Mouse (Mus musculus) liver, embryonic 18 days (tissue): ENCODE data around the gene Ddx23. TPM values are rescaled to one million over a fixed set of nuclear protein-coding genes. Genes with fewer than 3 reads are reported as not detected.

ENCODE experiments used
- polyA plus RNA-seq: library from polyadenylated mRNA; depleted of rRNA; stranded (reverse); fragments of >200 nt; gene quantifications from 2 replicates; pipeline ENCODE4 v1.2.3, GENCODE M21; 2012; rRNA removed

The Ddx23 gene
- 16.7 and 18.6 TPM in 2 replicates for polyA plus RNA-seq

DNA sequence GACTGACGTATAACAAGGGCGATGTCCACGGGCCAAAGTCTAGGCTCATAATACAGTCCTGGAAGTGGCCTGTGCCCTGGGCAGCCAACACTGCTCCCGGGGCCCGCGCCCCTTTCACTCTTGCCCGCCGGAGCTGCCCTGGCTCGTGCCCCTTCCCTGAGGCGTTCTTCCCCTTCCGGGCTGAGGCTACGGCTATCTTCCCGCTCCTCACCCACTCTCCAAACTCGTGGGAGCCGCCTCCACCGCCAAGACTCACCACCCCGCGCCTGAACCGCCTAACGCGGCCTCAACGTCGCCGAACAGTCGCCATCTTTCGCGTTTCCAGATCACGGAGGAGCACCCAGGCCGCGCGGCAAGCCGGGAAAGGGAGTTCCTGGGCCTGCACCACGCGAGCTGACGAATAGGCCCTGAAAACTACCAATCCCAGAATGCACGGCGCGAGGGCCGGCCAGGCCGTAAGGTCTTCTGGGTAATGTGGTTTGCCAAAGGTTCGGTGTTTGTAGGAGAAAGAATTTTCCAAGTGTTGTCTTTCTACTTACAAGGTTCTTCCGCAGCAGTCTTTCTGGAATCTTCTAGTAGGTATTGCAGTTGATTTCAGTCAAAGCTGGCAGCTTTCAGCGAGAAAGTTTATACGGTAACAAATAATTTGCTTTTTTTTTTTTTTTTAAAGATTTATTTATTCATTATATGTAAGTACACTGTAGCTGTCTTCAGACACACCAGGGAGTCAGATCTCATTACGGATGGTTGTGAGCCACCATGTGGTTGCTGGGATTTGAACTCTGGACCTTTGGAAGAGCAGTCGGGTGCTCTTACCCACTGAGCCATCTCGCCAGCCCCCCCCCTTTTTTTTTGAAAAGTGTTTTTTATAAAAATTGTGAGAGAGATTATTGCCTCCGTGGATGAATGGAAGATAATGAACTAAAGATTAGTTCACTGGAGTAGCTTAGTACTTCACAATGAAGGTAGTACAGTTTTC, at the start of gene Ddx23:
Gene Ddx23 (minus strand): TSS at position 328 of the 979 bp plus-strand sequence.

DNA sequence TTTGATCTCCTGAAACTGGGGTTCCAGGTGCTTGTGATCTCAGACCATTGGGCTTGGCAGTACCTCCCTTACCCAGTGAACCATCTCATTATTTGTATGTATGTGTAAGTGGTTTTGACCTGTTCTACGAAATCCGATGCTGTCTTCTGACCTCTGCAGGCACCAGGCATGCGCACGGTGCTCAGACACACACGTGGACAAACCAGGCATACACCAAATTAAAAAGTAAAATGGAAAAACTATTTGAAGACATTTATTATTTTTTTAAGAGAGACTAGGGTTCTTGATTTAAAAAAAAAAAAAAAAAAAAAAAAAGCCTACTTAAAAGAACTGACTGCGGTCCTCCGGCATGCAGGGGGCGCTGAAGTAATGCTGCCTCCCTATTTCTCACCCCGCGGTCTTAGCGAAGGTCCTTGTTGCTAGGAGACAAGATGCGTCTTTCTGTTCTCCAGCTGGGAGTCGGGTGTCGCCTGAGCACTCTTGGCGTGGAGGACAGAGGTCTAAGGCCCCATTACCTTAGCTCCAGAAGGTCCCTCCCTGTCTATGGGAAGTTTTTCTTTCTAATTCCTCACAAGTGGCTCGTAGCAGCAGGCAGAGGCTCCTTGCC, 45.2 kb upstream of the Ddx23 start, which contains the start of gene Ccdc65:
Gene Ccdc65 (plus strand): TSS at position 442 of the 607 bp plus-strand sequence.

DNA sequence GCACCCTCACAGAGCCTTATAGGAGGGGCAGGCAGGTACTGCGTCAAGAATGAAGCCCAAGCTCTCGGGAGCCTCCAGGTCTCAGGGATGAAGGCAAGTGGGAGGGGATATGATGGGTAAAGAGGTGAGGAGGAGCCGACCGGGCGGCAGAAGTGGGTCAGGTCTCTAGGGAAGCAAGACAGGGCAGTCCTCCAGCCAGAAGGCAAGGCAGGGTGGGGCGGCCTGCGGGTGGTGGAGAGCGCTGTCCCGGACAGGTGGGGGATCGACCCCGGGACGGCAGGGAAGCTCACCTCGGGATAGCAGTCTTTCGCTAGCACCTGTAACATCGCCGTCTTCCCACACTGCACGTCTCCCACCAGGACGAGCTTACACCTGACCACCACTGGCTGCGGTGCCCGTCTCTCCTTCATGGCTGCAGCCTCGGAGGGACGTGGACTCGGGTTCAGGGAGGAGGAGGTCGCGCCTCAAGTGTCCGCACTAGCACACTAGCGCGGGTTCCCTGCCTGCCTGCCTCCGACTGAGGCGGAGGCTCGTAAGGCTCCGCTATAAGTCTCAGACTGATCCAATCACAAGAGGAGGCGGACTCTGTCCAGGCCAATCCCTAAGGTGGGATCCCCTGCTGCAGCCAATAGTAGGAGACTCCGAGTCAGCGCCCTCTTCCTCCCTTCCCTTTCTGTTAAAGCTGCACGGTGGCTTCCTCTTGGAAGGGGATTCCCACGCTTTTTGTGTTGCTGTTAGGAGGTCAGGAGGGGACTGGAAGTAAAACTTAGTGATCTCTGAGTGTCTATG, 14.4 kb upstream of the Ddx23 start, which contains the start of gene Rnd1:
Gene Rnd1 (minus strand): TSS at position 522 of the 789 bp plus-strand sequence.

DNA sequence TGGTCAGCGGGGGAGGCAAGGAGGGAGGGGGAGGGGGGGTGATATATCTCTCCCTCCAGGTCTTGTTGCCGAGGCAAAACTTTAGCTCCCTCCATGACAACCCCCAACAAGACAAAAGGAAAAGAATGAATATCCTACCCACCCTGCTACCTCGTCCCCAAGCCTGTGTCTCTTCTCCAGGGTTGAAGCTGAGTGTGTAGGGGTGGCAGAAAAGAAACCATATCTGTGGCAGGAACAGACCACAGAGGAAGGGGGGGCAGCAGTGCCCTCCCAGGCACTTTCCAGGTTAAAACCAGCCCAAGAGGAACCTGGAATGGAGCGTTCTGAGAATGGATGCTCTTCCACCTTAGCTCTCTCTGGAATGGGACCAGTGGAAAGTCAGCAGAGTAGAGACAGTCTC, 32.2 kb downstream of the Ddx23 start, which contains the start of gene Cacnb3:
Gene Cacnb3 (plus strand): TSS at position 301 of the 400 bp plus-strand sequence.

DNA sequence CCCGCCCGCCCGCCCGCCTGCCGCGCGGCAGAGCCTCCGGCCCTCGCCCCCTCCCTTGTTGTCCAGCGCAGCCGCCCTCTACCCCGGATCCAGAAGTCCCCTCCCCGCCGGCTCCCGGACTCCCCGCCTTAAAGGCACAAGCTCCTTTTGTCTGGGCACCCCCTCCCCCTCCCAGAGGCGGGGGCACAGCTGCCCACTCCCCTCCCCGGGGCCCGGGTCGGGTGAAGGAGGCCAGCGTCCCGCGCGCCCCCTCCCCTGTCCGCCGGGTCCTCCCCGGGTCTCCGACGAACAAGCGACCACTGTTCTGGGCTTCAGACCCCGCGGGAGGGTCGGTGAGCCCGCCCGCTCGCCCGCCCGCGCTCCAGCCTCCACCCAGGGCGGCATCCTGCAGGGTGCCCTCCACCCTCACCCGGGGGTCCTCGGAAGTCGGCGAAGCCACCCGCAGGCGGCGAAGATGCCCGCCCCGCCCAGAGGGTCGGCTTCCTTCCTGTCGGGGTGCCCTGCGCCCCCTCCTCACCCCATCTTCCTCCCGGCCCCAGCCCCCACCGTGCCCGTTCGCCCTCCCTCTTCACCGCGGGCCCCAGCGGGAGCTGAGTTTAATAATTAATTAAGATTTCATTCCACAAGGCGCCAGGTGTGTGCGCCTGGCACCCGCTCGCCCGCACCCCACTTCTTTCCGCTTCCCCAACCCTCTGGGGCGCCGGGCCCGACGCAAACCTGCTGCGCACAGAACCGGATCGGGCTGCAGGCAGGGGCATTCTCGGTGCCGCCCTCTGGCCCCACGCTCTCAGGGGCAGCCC, 53.2 kb downstream of the Ddx23 start, which contains the start of gene Adcy6:
Gene Adcy6 (minus strand): TSS at position 746 of the 800 bp plus-strand sequence.

Other genes starting within 250 kb of the Ddx23 start
- gene Olfr282, start 231.7 kb downstream of the Ddx23 start, polyA plus RNA-seq: not detected in 2 replicates
- not detected in 2 replicates for gene Olfr281, start 210.3 kb downstream of the Ddx23 start, polyA plus RNA-seq
- not detected in 2 replicates for gene OR5BS1P, start 193.0 kb downstream of the Ddx23 start, polyA plus RNA-seq
- gene Lalba, start 180.2 kb downstream of the Ddx23 start, polyA plus RNA-seq: not detected in 2 replicates
- gene Olfr279, start 170.5 kb downstream of the Ddx23 start, polyA plus RNA-seq: not detected in 2 replicates
- 19.0 and 19.6 TPM in 2 replicates for gene Kansl2, start 128.6 kb downstream of the Ddx23 start, polyA plus RNA-seq
- gene Ccnt1, start 92.0 kb downstream of the Ddx23 start, polyA plus RNA-seq: 6.7 TPM in 2 replicates
- 0.06 TPM in 1 of 2 replicates, not detected in the other for gene 4930415O20Rik, start 91.9 kb downstream of the Ddx23 start, polyA plus RNA-seq
- gene Adcy6, start 52.8 kb downstream of the Ddx23 start, polyA plus RNA-seq: 14.0 and 17.8 TPM in 2 replicates
- gene Cacnb3, start 32.1 kb downstream of the Ddx23 start, polyA plus RNA-seq: 1.2 TPM in 2 replicates
- gene Rnd1, start 14.6 kb upstream of the Ddx23 start, polyA plus RNA-seq: 1.9 and 2.1 TPM in 2 replicates
- gene Ccdc65, start 45.3 kb upstream of the Ddx23 start, polyA plus RNA-seq: 0.03 and 0.04 TPM in 2 replicates
- gene Fkbp11, start 65.3 kb upstream of the Ddx23 start, polyA plus RNA-seq: 136 and 198 TPM in 2 replicates
- gene Arf3, start 100.3 kb upstream of the Ddx23 start, polyA plus RNA-seq: 17.4 and 22.0 TPM in 2 replicates
- 0.03 and 0.07 TPM in 2 replicates for gene Wnt10b, start 115.3 kb upstream of the Ddx23 start, polyA plus RNA-seq
- not detected in 2 replicates for gene Wnt1, start 127.0 kb upstream of the Ddx23 start, polyA plus RNA-seq
- 0.01 and 0.02 TPM in 2 replicates for gene Ddn, start 146.6 kb upstream of the Ddx23 start, polyA plus RNA-seq
- gene Prkag1, start 168.6 kb upstream of the Ddx23 start, polyA plus RNA-seq: 47.3 and 53.3 TPM in 2 replicates
- gene Kmt2d, start 208.3 kb upstream of the Ddx23 start, polyA plus RNA-seq: 3.5 and 6.2 TPM in 2 replicates
- gene Rhebl1, start 231.6 kb upstream of the Ddx23 start, polyA plus RNA-seq: 1.5 and 1.6 TPM in 2 replicates
- 0.14 and 0.16 TPM in 2 replicates for gene Dhh, start 235.6 kb upstream of the Ddx23 start, polyA plus RNA-seq